Mouse (Mus musculus): ENCODE data around the gene Rnf38. TPM values are rescaled to one million over a fixed set of nuclear protein-coding genes. Genes with fewer than 3 reads are reported as not detected.

Rnf38 gene
- polyA plus RNA-seq (2016; fragmentation: Nextera tagmentation; extraction: Ambion mirVana) = 15.3 and 16.7 TPM in 2 replicates

DNA sequence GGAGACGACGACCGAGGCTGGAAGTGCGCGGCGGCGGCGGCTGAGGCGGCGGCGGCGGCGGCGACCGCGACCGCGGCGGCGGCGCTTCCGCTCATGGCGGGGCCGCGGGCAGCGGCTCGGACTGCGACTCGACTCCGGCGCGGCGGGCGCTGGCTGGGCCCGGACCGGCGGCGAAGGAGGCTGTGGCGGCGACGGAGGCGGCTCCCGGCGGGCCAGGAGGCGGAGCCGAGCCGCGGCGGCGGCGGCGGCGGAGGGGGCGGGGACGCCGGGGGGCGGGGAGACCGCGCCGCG, at the start of gene Rnf38:
Gene Rnf38, minus strand, starts transcription at position 77 of the 291 bp plus-strand sequence.
- WGBS (ENCODE audit: insufficient replicate concordance) = 3% methylated on average over 45 of the region's 61 CpGs

GRCm38 (mm10) chr4:44281597-44282265, 48.1 kb upstream of the Rnf38 start:
- Histone ChIP-seq H3K4me1 (no peaks in the 10 kb centered on the region), H3K4me2 (no peak overlapping the region), H3K4me3 (no peak overlapping the region), H3K36me3 (no peaks in the 10 kb centered on the region), H3K27ac (no peak overlapping the region), H3K9ac (no peak overlapping the region), H3K9me3 (replicated peaks) (no peaks in the 10 kb centered on the region), H3K27me3 (replicated peaks) (no peaks in the 10 kb centered on the region)
- WGBS (ENCODE audit: insufficient replicate concordance) = 63% methylated on average over 7 of the region's 7 CpGs
- ATAC-seq = no peak

More for the DNA sequence above, at the start of gene Rnf38:
- peaks cover 8% of the 10 kb centered on the region for H3K27me3 ChIP-seq (replicated peaks)
- H3K9ac ChIP-seq = peak within 1 kb of the TSS; percentile 85
- H3K36me3 ChIP-seq = no peaks in the 10 kb centered on the region
- H3K4me1 ChIP-seq = peaks cover 37% of the 10 kb centered on the region
- peak within 1 kb of the TSS; percentile 100 for H3K4me2 ChIP-seq
- ATAC-seq = no peak
- H3K4me3 ChIP-seq = peak within 1 kb of the TSS; percentile 88
- H3K9me3 ChIP-seq (replicated peaks) = no peaks in the 10 kb centered on the region
- peak within 1 kb of the TSS; percentile 93 for H3K27ac ChIP-seq

DNA sequence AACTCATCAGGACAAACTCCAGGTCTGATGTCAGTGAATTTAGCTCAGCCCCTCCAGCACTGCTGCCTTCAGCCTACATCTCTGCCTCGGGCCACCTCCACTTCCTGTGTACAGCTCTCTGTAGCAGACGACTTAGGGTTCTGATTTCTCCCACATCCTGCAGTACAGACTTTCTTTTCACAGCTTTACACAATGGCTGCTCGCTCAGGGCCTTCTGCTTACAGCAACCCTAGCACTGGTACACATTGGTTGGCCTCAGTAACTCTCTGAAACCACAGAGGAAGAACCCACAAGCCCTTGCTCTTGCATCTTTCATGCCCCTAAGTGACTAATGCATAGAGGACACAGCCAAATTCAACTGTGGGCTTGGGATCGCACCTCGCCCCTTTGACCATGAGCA, 37.5 kb upstream of the Rnf38 start:
- no peak overlapping the region for H3K27ac ChIP-seq
- no peaks in the 10 kb centered on the region for H3K9me3 ChIP-seq (replicated peaks)
- H3K4me2 ChIP-seq = no peak overlapping the region
- H3K4me1 ChIP-seq = no peaks in the 10 kb centered on the region
- H3K27me3 ChIP-seq (replicated peaks) = no peaks in the 10 kb centered on the region
- no peak overlapping the region for H3K4me3 ChIP-seq
- ATAC-seq = no peak
- H3K36me3 ChIP-seq = no peaks in the 10 kb centered on the region
- WGBS (ENCODE audit: insufficient replicate concordance) = 36% methylated on average over 5 of the region's 5 CpGs
- no peak overlapping the region for H3K9ac ChIP-seq

- no peaks in the 10 kb centered on the region for H3K9me3 ChIP-seq (replicated peaks)
- no peak overlapping the region for H3K4me2 ChIP-seq
- no peak for ATAC-seq
- no peaks in the 10 kb centered on the region for H3K27me3 ChIP-seq (replicated peaks)
- H3K27ac ChIP-seq = no peak overlapping the region
- no peak overlapping the region for H3K9ac ChIP-seq
- no peak overlapping the region for H3K4me3 ChIP-seq
- WGBS (ENCODE audit: insufficient replicate concordance) = 84% methylated on average over 14 of the region's 14 CpGs
- H3K4me1 ChIP-seq = no peaks in the 10 kb centered on the region
- H3K36me3 ChIP-seq = no peaks in the 10 kb centered on the region
These were observed 35.8 kb upstream of the Rnf38 start for GRCm38 (mm10) chr4:44269376-44269817.

GRCm38 (mm10) chr4:44267437-44267836, 33.8 kb upstream of the Rnf38 start:
- Histone ChIP-seq H3K4me1 (no peaks in the 10 kb centered on the region), H3K9me3 (replicated peaks) (no peaks in the 10 kb centered on the region), H3K27ac (no peak overlapping the region), H3K36me3 (no peaks in the 10 kb centered on the region), H3K27me3 (replicated peaks) (no peaks in the 10 kb centered on the region), H3K4me2 (no peak overlapping the region), H3K9ac (no peak overlapping the region), H3K4me3 (no peak overlapping the region)
- WGBS (ENCODE audit: insufficient replicate concordance) = 71% methylated on average over 6 of the region's 6 CpGs
- ATAC-seq = no peak

DNA sequence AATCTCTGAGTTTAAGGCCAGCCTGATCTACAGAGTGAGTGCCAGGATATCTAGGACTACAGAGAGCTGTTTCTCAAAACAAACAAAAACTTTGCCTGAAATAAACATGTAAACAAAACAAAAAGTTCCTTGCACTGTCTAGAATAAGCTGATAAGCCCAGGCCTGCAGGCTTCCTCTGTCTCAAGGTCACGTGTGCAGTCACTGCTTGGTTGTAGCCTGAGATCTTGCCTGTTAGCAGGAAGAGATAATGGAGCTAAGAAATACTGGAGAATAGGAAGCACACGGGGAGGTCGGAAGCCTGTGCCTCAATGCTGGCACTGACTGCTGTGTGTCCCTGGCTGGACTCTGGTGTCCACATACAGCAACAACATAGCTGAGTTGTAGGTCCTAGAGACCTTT, 31.9 kb upstream of the Rnf38 start:
- 32% methylated on average over 3 of the region's 3 CpGs for WGBS (ENCODE audit: insufficient replicate concordance)
- Histone ChIP-seq H3K4me3 (no peak overlapping the region), H3K9me3 (replicated peaks) (no peaks in the 10 kb centered on the region), H3K9ac (no peak overlapping the region), H3K27me3 (replicated peaks) (no peaks in the 10 kb centered on the region), H3K4me1 (no peaks in the 10 kb centered on the region), H3K4me2 (no peak overlapping the region), H3K27ac (no peak overlapping the region), H3K36me3 (no peaks in the 10 kb centered on the region)
- ATAC-seq = no peak

GRCm38 (mm10) chr4:44260244-44260643, 26.7 kb upstream of the Rnf38 start:
- no peaks in the 10 kb centered on the region for H3K9me3 ChIP-seq (replicated peaks)
- H3K9ac ChIP-seq = no peak overlapping the region
- H3K27ac ChIP-seq = no peak overlapping the region
- H3K27me3 ChIP-seq (replicated peaks) = 0 out of 2 replicates have a peak, but pooled peaks cover 3% of the 10 kb centered on the region
- ATAC-seq = no peak
- no peak overlapping the region for H3K4me3 ChIP-seq
- H3K4me2 ChIP-seq = no peak overlapping the region
- no peaks in the 10 kb centered on the region for H3K4me1 ChIP-seq
- H3K36me3 ChIP-seq = no peaks in the 10 kb centered on the region
- 3% methylated on average over 10 of the region's 10 CpGs for WGBS (ENCODE audit: insufficient replicate concordance)

DNA sequence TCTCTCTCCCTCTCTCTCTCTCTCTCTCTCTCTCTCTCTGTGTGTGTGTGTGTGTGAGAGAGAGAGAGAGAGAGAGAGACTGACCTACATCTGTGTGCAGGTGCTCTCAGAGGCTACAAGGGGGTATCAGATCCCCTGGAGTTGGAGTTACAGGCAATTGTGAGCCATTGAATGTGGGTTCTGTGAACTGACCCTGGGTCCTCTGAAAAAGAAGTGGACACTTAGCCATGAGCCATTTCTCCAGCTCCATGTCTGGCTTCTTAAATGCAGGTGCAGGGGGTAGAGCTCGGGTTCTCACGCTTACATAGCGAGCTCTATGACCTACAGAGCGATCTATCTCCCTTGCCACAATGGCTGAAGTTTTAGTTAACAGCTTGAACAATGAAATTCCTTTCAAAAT, 25.5 kb upstream of the Rnf38 start:
- no peak overlapping the region for H3K27ac ChIP-seq
- H3K4me3 ChIP-seq = no peak overlapping the region
- H3K9me3 ChIP-seq (replicated peaks) = no peaks in the 10 kb centered on the region
- no peaks in the 10 kb centered on the region for H3K36me3 ChIP-seq
- H3K4me1 ChIP-seq = no peaks in the 10 kb centered on the region
- 61% methylated on average over 4 of the region's 4 CpGs for WGBS (ENCODE audit: insufficient replicate concordance)
- H3K27me3 ChIP-seq (replicated peaks) = 0 out of 2 replicates have a peak, but pooled peaks cover 8% of the 10 kb centered on the region
- ATAC-seq = no peak
- H3K4me2 ChIP-seq = no peak overlapping the region
- H3K9ac ChIP-seq = no peak overlapping the region

- no peaks in the 10 kb centered on the region for H3K9me3 ChIP-seq (replicated peaks)
- no peak overlapping the region for H3K9ac ChIP-seq
- ATAC-seq = no peak
- no peak overlapping the region for H3K27ac ChIP-seq
- H3K4me3 ChIP-seq = no peak overlapping the region
- no peaks in the 10 kb centered on the region for H3K36me3 ChIP-seq
- H3K27me3 ChIP-seq (replicated peaks) = peaks cover 34% of the 10 kb centered on the region
- H3K4me2 ChIP-seq = no peak overlapping the region
- H3K4me1 ChIP-seq = peaks cover 18% of the 10 kb centered on the region
- WGBS (ENCODE audit: insufficient replicate concordance) = 48% methylated on average over 5 of the region's 5 CpGs
These were observed 21.0 kb upstream of the Rnf38 start for GRCm38 (mm10) chr4:44254579-44254978.

- H3K9me3 ChIP-seq (replicated peaks) = no peaks in the 10 kb centered on the region
- H3K27ac ChIP-seq = no peak overlapping the region
- peak; percentile 56 for ATAC-seq
- no peak overlapping the region for H3K4me3 ChIP-seq
- H3K36me3 ChIP-seq = no peaks in the 10 kb centered on the region
- WGBS (ENCODE audit: insufficient replicate concordance) = 7% methylated on average over 6 of the region's 6 CpGs
- peaks cover 47% of the 10 kb centered on the region for H3K27me3 ChIP-seq (replicated peaks)
- H3K4me1 ChIP-seq = peaks cover 24% of the 10 kb centered on the region
- no peak overlapping the region for H3K9ac ChIP-seq
- H3K4me2 ChIP-seq = peak overlapping the region; percentile 35
These were observed 19.6 kb upstream of the Rnf38 start for GRCm38 (mm10) chr4:44253191-44253590.

- H3K9me3 ChIP-seq (replicated peaks) = no peaks in the 10 kb centered on the region
- H3K9ac ChIP-seq = no peak overlapping the region
- H3K27me3 ChIP-seq (replicated peaks) = peaks cover 55% of the 10 kb centered on the region
- 10% methylated on average over 13 of the region's 13 CpGs for WGBS (ENCODE audit: insufficient replicate concordance)
- H3K4me3 ChIP-seq = no peak overlapping the region
- no peak overlapping the region for H3K27ac ChIP-seq
- peak overlapping the region; percentile 35 for H3K4me2 ChIP-seq
- no peaks in the 10 kb centered on the region for H3K36me3 ChIP-seq
- peaks cover 28% of the 10 kb centered on the region for H3K4me1 ChIP-seq
- ATAC-seq = no peak
These were observed 18.7 kb upstream of the Rnf38 start for GRCm38 (mm10) chr4:44251966-44252916.

DNA sequence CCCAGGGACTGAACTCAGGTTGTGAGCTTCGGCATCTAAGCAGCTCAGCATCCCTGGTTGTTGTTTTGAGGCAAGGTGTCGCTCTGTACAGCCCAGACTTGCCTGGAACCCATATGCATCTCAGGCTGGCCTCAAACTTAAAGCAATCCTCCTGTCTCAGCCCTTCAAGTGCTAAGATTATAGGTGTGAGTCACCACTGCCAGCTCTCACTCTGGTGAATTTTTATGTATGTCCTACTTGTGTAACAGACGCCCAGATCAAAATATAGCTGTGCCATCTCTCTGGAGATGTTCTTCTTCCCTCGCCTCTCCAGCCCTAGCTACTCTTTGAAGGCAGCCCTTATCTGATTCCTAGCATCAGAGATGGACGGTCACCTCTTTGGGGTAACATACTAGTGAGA, 17.9 kb upstream of the Rnf38 start:
- Histone ChIP-seq H3K27ac (no peak overlapping the region), H3K4me3 (no peak overlapping the region), H3K4me1 (peaks cover 30% of the 10 kb centered on the region), H3K36me3 (no peaks in the 10 kb centered on the region), H3K27me3 (replicated peaks) (peaks cover 62% of the 10 kb centered on the region), H3K4me2 (no peak overlapping the region), H3K9ac (no peak overlapping the region), H3K9me3 (replicated peaks) (no peaks in the 10 kb centered on the region)
- no peak for ATAC-seq
- WGBS (ENCODE audit: insufficient replicate concordance) = 67% methylated on average over 5 of the region's 5 CpGs

Data from liver, embryonic 12.5 days (tissue).